Mouse (Mus musculus) G1E (cell line): ENCODE data around the gene Dbt.

Experiments used
- CTCF ChIP-seq: IDR thresholded peaks from 2 replicates; pipeline ENCODE4 v1.5.1; 2012; ENCODE audit warnings: low read depth, low read length, inconsistent platforms, mixed read lengths
- GATA1 ChIP-seq: IDR thresholded peaks from 2 replicates; pipeline ENCODE4 v1.6.1; 2012; ENCODE audit warnings: borderline replicate concordance, low read length, inconsistent platforms, mixed read lengths
- GATA2 ChIP-seq: IDR thresholded peaks from 2 replicates; pipeline ENCODE4 v1.6.1; 2012; ENCODE audit warnings: low read depth, low read length, inconsistent platforms, borderline replicate concordance
- TAL1 ChIP-seq: conservative IDR thresholded peaks from 2 replicates; pipeline ENCODE4 v1.6.1; 2012; ENCODE audit warnings: low read depth, low read length, inconsistent platforms, mixed read lengths

GRCm38 (mm10) chr3:116594076-116594727 is 81.3 kb downstream of the Dbt start:
- TF ChIP-seq CTCF = no peak
- TF ChIP-seq GATA1 = no peak
- no peak for TF ChIP-seq GATA2
- TF ChIP-seq TAL1 = no peak
